Mouse (Mus musculus): ENCODE results near the gene Afap1l2.

- TF ChIP-seq POLR2A (IDR thresholded peaks at IDR 0.05; ENCODE audit: extremely low read depth, insufficient read depth, low read length) (no peak), CTCF (IDR thresholded peaks at IDR 0.05; ENCODE audit: extremely low read depth, insufficient read depth, low read length) (no peak)
Observed at GRCm38 (mm10) chr19:56888654-56889053, 119.4 kb downstream of the Afap1l2 start.
